Mouse (Mus musculus): ENCODE measurements around the gene Krt31. TPM values are rescaled to one million over a fixed set of nuclear protein-coding genes. Genes with fewer than 3 reads are reported as not detected.

Krt31 gene
- polyA plus RNA-seq, 1 experiment from 2014 or later, result not detected

- H3K27ac ChIP-seq, result no peak overlapping the region
- TF ChIP-seq CTCF (IDR thresholded peaks at IDR 0.05; ENCODE audit: low read depth), result no peak
- H3K27me3 ChIP-seq (ENCODE audit: insufficient read depth, low read length), result no peaks in the 10 kb centered on the region
- WGBS, result 65% methylated on average over 6 of the region's 6 CpGs
- no peaks in the 10 kb centered on the region for H3K4me1 ChIP-seq (replicated peaks; ENCODE audit: insufficient read depth, low read length)
- ATAC-seq (replicated peaks; ENCODE audit: low FRiP score, low read depth) (no peak), DNase-seq (ENCODE audit: low spot score) (no peak)
- no peaks in the 10 kb centered on the region for H3K9me3 ChIP-seq (replicated peaks; ENCODE audit: low read length)
- H3K36me3 ChIP-seq (ENCODE audit: insufficient read depth, low read length), result no peaks in the 10 kb centered on the region
- no peak overlapping the region for H3K4me3 ChIP-seq (replicated peaks; ENCODE audit: low read depth, low read length)
- H3K4me2 ChIP-seq (ENCODE audit: low read length), result no peak overlapping the region
- no peak overlapping the region for H3K9ac ChIP-seq (ENCODE audit: low read depth, low read length)
These were observed 4.0 kb downstream of the Krt31 start for GRCm38 (mm10) chr11:100046303-100046866.

- no peaks in the 10 kb centered on the region for H3K36me3 ChIP-seq (ENCODE audit: insufficient read depth, low read length)
- DNase-seq (ENCODE audit: low spot score), result no peak
- no peak for ATAC-seq (replicated peaks; ENCODE audit: low FRiP score, low read depth)
- H3K27me3 ChIP-seq (ENCODE audit: insufficient read depth, low read length), result no peaks in the 10 kb centered on the region
- H3K9me3 ChIP-seq (replicated peaks; ENCODE audit: low read length), result no peaks in the 10 kb centered on the region
- WGBS, result 90% methylated on average over 6 of the region's 6 CpGs
- H3K4me1 ChIP-seq (replicated peaks; ENCODE audit: insufficient read depth, low read length), result no peaks in the 10 kb centered on the region
- no peak within 1 kb of the TSS for H3K27ac ChIP-seq
- H3K4me2 ChIP-seq (ENCODE audit: low read length), result no peak within 1 kb of the TSS
- TF ChIP-seq CTCF (IDR thresholded peaks at IDR 0.05; ENCODE audit: low read depth), result no peak
- no peak within 1 kb of the TSS for H3K9ac ChIP-seq (ENCODE audit: low read depth, low read length)
- H3K4me3 ChIP-seq (replicated peaks; ENCODE audit: low read depth, low read length), result no peak within 1 kb of the TSS
These were observed 8.9 kb downstream of the Krt31 start, which contains the start of gene Krt34 for GRCm38 (mm10) chr11:100041454-100041853. TSS of gene Krt34 (minus strand) at chr11:100041554.

DNA sequence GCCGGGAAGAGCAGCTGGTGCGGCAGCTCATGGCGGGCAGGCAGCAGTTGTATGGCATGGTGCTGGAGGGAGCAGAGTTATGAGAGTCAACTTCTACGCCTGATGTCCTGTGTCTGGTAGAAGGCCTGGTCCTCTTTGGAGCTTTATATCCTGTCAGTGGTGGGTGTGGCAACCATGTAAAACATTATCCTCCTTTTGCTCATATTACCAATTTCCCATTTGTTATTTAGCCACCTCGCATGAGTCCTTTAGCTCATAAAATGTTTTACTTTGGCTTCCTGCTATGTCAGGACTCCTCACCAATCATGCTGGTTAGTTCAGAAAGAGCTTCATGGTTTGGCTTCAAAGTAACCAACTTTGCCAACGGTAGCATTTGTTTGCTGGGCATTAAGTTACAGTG is 20.6 kb downstream of the Krt31 start, which contains the start of gene Krt33b:
Gene Krt33b, minus strand, starts transcription at position 101 of the 400 bp plus-strand sequence.
- Histone ChIP-seq H3K9me3 (replicated peaks; ENCODE audit: low read length) (no peaks in the 10 kb centered on the region), H3K4me1 (replicated peaks; ENCODE audit: insufficient read depth, low read length) (no peaks in the 10 kb centered on the region), H3K36me3 (ENCODE audit: insufficient read depth, low read length) (no peaks in the 10 kb centered on the region), H3K4me2 (ENCODE audit: low read length) (no peak within 1 kb of the TSS), H3K27me3 (ENCODE audit: insufficient read depth, low read length) (no peaks in the 10 kb centered on the region), H3K9ac (ENCODE audit: low read depth, low read length) (no peak within 1 kb of the TSS), H3K27ac (no peak within 1 kb of the TSS), H3K4me3 (replicated peaks; ENCODE audit: low read depth, low read length) (no peak within 1 kb of the TSS)
- no peak for DNase-seq (ENCODE audit: low spot score)
- TF ChIP-seq CTCF (IDR thresholded peaks at IDR 0.05; ENCODE audit: low read depth), result no peak
- 86% methylated on average over 6 of the region's 6 CpGs for WGBS
- ATAC-seq (replicated peaks; ENCODE audit: low FRiP score, low read depth), result no peak

DNA sequence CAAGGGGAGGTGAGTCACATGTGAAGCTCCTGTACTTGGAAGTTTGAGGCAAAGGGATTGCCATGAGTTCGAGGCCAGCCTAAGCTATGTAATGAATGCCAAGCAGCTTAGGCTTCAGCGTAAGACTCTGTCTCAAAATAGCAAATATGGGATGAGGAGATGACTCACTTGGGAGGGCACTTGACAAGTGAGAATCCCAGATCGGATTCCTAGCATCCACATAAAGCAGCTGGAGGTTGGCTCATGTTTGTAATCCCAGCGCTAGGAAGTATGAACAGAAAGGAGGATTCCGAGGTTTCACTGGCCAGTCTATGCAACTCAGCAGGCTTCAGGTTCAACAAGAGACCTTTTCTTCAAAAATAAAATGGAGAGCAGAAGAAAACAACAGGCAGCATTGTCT is 28.9 kb downstream of the Krt31 start:
- no peaks in the 10 kb centered on the region for H3K4me1 ChIP-seq (replicated peaks; ENCODE audit: insufficient read depth, low read length)
- DNase-seq (ENCODE audit: low spot score) (no peak), ATAC-seq (replicated peaks; ENCODE audit: low FRiP score, low read depth) (no peak)
- no peaks in the 10 kb centered on the region for H3K27me3 ChIP-seq (ENCODE audit: insufficient read depth, low read length)
- TF ChIP-seq CTCF (IDR thresholded peaks at IDR 0.05; ENCODE audit: low read depth), result no peak
- no peaks in the 10 kb centered on the region for H3K9me3 ChIP-seq (replicated peaks; ENCODE audit: low read length)
- H3K4me3 ChIP-seq (replicated peaks; ENCODE audit: low read depth, low read length), result no peak overlapping the region
- no peak overlapping the region for H3K27ac ChIP-seq
- H3K36me3 ChIP-seq (ENCODE audit: insufficient read depth, low read length), result no peaks in the 10 kb centered on the region
- 69% methylated on average over 5 of the region's 5 CpGs for WGBS
- no peak overlapping the region for H3K4me2 ChIP-seq (ENCODE audit: low read length)
- no peak overlapping the region for H3K9ac ChIP-seq (ENCODE audit: low read depth, low read length)

GRCm38 (mm10) chr11:100019466-100019865 is 30.9 kb downstream of the Krt31 start:
- 79% methylated on average over 1 of the region's 1 CpGs for WGBS
- no peak overlapping the region for H3K4me3 ChIP-seq (replicated peaks; ENCODE audit: low read depth, low read length)
- no peak for DNase-seq (ENCODE audit: low spot score)

DNA sequence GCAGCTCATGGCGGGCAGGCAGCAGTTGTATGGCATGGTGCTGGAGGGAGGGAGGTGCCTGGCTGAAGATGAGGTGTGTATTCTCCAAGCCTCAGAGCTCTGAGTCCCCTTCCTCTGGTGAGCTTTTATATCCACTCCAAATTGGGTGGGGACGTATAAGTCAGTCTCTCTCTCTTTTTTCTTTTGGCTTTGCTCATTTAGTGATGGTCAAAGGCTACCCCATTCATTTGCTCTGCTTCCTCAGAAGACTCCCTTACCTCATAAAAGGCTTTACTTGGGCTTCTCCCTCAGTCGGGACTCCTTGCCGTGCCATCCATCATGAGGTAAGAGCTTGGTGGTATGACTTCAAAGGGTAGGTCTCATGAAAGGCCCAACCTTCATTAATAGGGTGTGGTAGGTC is 34.2 kb downstream of the Krt31 start, which contains the start of gene Krt33a:
Gene Krt33a, minus strand, starts transcription at position 101 of the 400 bp plus-strand sequence.
- no peaks in the 10 kb centered on the region for H3K4me1 ChIP-seq (replicated peaks; ENCODE audit: insufficient read depth, low read length)
- 68% methylated on average over 4 of the region's 4 CpGs for WGBS
- no peak for TF ChIP-seq CTCF (IDR thresholded peaks at IDR 0.05; ENCODE audit: low read depth)
- no peaks in the 10 kb centered on the region for H3K27me3 ChIP-seq (ENCODE audit: insufficient read depth, low read length)
- ATAC-seq (replicated peaks; ENCODE audit: low FRiP score, low read depth), result no peak
- DNase-seq (ENCODE audit: low spot score), result no peak
- no peaks in the 10 kb centered on the region for H3K36me3 ChIP-seq (ENCODE audit: insufficient read depth, low read length)
- H3K27ac ChIP-seq, result no peak within 1 kb of the TSS
- H3K9me3 ChIP-seq (replicated peaks; ENCODE audit: low read length), result no peaks in the 10 kb centered on the region
- no peak within 1 kb of the TSS for H3K9ac ChIP-seq (ENCODE audit: low read depth, low read length)
- no peak within 1 kb of the TSS for H3K4me2 ChIP-seq (ENCODE audit: low read length)
- H3K4me3 ChIP-seq (replicated peaks; ENCODE audit: low read depth, low read length), result no peak within 1 kb of the TSS

More at GRCm38 (mm10) chr11:100019466-100019865, 30.9 kb downstream of the Krt31 start:
- H3K4me2 ChIP-seq (ENCODE audit: low read length), result no peak overlapping the region
- no peaks in the 10 kb centered on the region for H3K36me3 ChIP-seq (ENCODE audit: insufficient read depth, low read length)
- H3K27ac ChIP-seq, result no peak overlapping the region
- TF ChIP-seq CTCF (IDR thresholded peaks at IDR 0.05; ENCODE audit: low read depth), result no peak
- H3K4me1 ChIP-seq (replicated peaks; ENCODE audit: insufficient read depth, low read length), result no peaks in the 10 kb centered on the region
- H3K9ac ChIP-seq (ENCODE audit: low read depth, low read length), result no peak overlapping the region
- no peaks in the 10 kb centered on the region for H3K9me3 ChIP-seq (replicated peaks; ENCODE audit: low read length)
- H3K27me3 ChIP-seq (ENCODE audit: insufficient read depth, low read length), result no peaks in the 10 kb centered on the region
- no peak for ATAC-seq (replicated peaks; ENCODE audit: low FRiP score, low read depth)

Measured in kidney, postnatal 0 days (tissue).